Mouse (Mus musculus): ENCODE results near the gene F8. TPM values are rescaled to one million over a fixed set of nuclear protein-coding genes. Genes with fewer than 3 reads are reported as not detected.
"Not testable (repeated sequence)": the region's sequence is repeated elsewhere in the genome, so short reads cannot be mapped to it uniquely, and the experiment has no call there.

The F8 gene
- polyA plus RNA-seq, 1 experiment, result 0.46 TPM

- no peaks in the 10 kb centered on the region for H3K79me2 ChIP-seq (ENCODE audit: control insufficient read depth, insufficient read depth)
- H3K4me3 ChIP-seq (ENCODE audit: insufficient read depth, poor library complexity, severe bottlenecking), result no peak overlapping the region
- TF ChIP-seq CEBPB (IDR thresholded peaks at IDR 0.05; ENCODE audit: low read depth) (no peak), USF1 (IDR thresholded peaks at IDR 0.05; ENCODE audit: low read depth) (no peak), FOSL1 (IDR thresholded peaks at IDR 0.05; ENCODE audit: insufficient read depth, low read length, poor library complexity, severe bottlenecking) (no peak), MAX (IDR thresholded peaks at IDR 0.05) (no peak), CTCF (IDR thresholded peaks at IDR 0.05; ENCODE audit: control insufficient read depth, insufficient read depth, insufficient read length) (no peak), MYOG (IDR thresholded peaks at IDR 0.05; ENCODE audit: control insufficient read depth, extremely low read depth, insufficient read length) (no peak), MYOD1 (IDR thresholded peaks at IDR 0.05; ENCODE audit: control insufficient read depth, insufficient read length, low read depth) (no peak)
- no peaks in the 10 kb centered on the region for H3K79me3 ChIP-seq (ENCODE audit: low read depth)
- H3K36me3 ChIP-seq (ENCODE audit: control insufficient read depth, insufficient read depth), result no peaks in the 10 kb centered on the region
- H3ac ChIP-seq (ENCODE audit: control insufficient read depth, insufficient read length, low read depth), result no peak overlapping the region
- no peaks in the 10 kb centered on the region for H3K27me3 ChIP-seq (ENCODE audit: control insufficient read depth, insufficient read depth, insufficient read length)
Observed at GRCm38 (mm10) chrX:75323556-75323955, 58.9 kb downstream of the F8 start.

GRCm38 (mm10) chrX:75271676-75272075, 110.7 kb downstream of the F8 start:
- Histone ChIP-seq H3ac (ENCODE audit: control insufficient read depth, insufficient read length, low read depth) (no peak overlapping the region), H3K4me3 (ENCODE audit: insufficient read depth, poor library complexity, severe bottlenecking) (no peak overlapping the region), H3K36me3 (ENCODE audit: control insufficient read depth, insufficient read depth) (no peaks in the 10 kb centered on the region), H3K79me3 (ENCODE audit: low read depth) (no peaks in the 10 kb centered on the region), H3K79me2 (ENCODE audit: control insufficient read depth, insufficient read depth) (no peaks in the 10 kb centered on the region), H3K27me3 (ENCODE audit: control insufficient read depth, insufficient read depth, insufficient read length) (no peaks in the 10 kb centered on the region)
- no peak for TF ChIP-seq MYOD1 (IDR thresholded peaks at IDR 0.05; ENCODE audit: control insufficient read depth, insufficient read length, low read depth)
- TF ChIP-seq CEBPB (IDR thresholded peaks at IDR 0.05; ENCODE audit: low read depth), result no peak
- no peak for TF ChIP-seq FOSL1 (IDR thresholded peaks at IDR 0.05; ENCODE audit: insufficient read depth, low read length, poor library complexity, severe bottlenecking)

- not testable (repeated sequence) for H3ac ChIP-seq (ENCODE audit: control insufficient read depth, insufficient read length, low read depth); H3K36me3 ChIP-seq (ENCODE audit: control insufficient read depth, insufficient read depth); H3K79me2 ChIP-seq (ENCODE audit: control insufficient read depth, insufficient read depth); H3K79me3 ChIP-seq (ENCODE audit: low read depth); H3K4me3 ChIP-seq (ENCODE audit: insufficient read depth, poor library complexity, severe bottlenecking); H3K27me3 ChIP-seq (ENCODE audit: control insufficient read depth, insufficient read depth, insufficient read length)
Observed at GRCm38 (mm10) chrX:75233603-75234376, 148.6 kb downstream of the F8 start.

- no peaks in the 10 kb centered on the region for H3K79me2 ChIP-seq (ENCODE audit: control insufficient read depth, insufficient read depth)
- H3K27me3 ChIP-seq (ENCODE audit: control insufficient read depth, insufficient read depth, insufficient read length), result no peaks in the 10 kb centered on the region
- H3ac ChIP-seq (ENCODE audit: control insufficient read depth, insufficient read length, low read depth), result no peak overlapping the region
- no peaks in the 10 kb centered on the region for H3K79me3 ChIP-seq (ENCODE audit: low read depth)
- no peak for TF ChIP-seq CTCF (IDR thresholded peaks at IDR 0.05; ENCODE audit: control insufficient read depth, insufficient read depth, insufficient read length)
- TF ChIP-seq MAX (IDR thresholded peaks at IDR 0.05), result no peak
- TF ChIP-seq CEBPB (IDR thresholded peaks at IDR 0.05; ENCODE audit: low read depth), result no peak
- TF ChIP-seq MYOG (IDR thresholded peaks at IDR 0.05; ENCODE audit: control insufficient read depth, extremely low read depth, insufficient read length), result no peak
- no peak for TF ChIP-seq MYOD1 (IDR thresholded peaks at IDR 0.05; ENCODE audit: control insufficient read depth, insufficient read length, low read depth)
- TF ChIP-seq USF1 (IDR thresholded peaks at IDR 0.05; ENCODE audit: low read depth), result no peak
- TF ChIP-seq FOSL1 (IDR thresholded peaks at IDR 0.05; ENCODE audit: insufficient read depth, low read length, poor library complexity, severe bottlenecking), result no peak
- no peak overlapping the region for H3K4me3 ChIP-seq (ENCODE audit: insufficient read depth, poor library complexity, severe bottlenecking)
- H3K36me3 ChIP-seq (ENCODE audit: control insufficient read depth, insufficient read depth), result no peaks in the 10 kb centered on the region
Observed at GRCm38 (mm10) chrX:75231456-75231855, 151.0 kb downstream of the F8 start.

- TF ChIP-seq USF1 (IDR thresholded peaks at IDR 0.05; ENCODE audit: low read depth) (no peak), MYOG (IDR thresholded peaks at IDR 0.05; ENCODE audit: control insufficient read depth, extremely low read depth, insufficient read length) (no peak), MYOD1 (IDR thresholded peaks at IDR 0.05; ENCODE audit: control insufficient read depth, insufficient read length, low read depth) (no peak), MAX (IDR thresholded peaks at IDR 0.05) (no peak), CEBPB (IDR thresholded peaks at IDR 0.05; ENCODE audit: low read depth) (no peak), FOSL1 (IDR thresholded peaks at IDR 0.05; ENCODE audit: insufficient read depth, low read length, poor library complexity, severe bottlenecking) (no peak), CTCF (IDR thresholded peaks at IDR 0.05; ENCODE audit: control insufficient read depth, insufficient read depth, insufficient read length) (no peak)
- Histone ChIP-seq H3K27me3 (ENCODE audit: control insufficient read depth, insufficient read depth, insufficient read length) (no peaks in the 10 kb centered on the region), H3K79me2 (ENCODE audit: control insufficient read depth, insufficient read depth) (no peaks in the 10 kb centered on the region)
Observed at GRCm38 (mm10) chrX:75163670-75164069, 218.7 kb downstream of the F8 start, which contains the start of gene Smim9. TSS of gene Smim9 (minus strand) at chrX:75163770.

GRCm38 (mm10) chrX:75155576-75156243, 226.7 kb downstream of the F8 start:
- Histone ChIP-seq H3K36me3 (ENCODE audit: control insufficient read depth, insufficient read depth) (no peaks in the 10 kb centered on the region), H3ac (ENCODE audit: control insufficient read depth, insufficient read length, low read depth) (no peak overlapping the region), H3K27me3 (ENCODE audit: control insufficient read depth, insufficient read depth, insufficient read length) (no peaks in the 10 kb centered on the region), H3K79me3 (ENCODE audit: low read depth) (no peaks in the 10 kb centered on the region), H3K4me3 (ENCODE audit: insufficient read depth, poor library complexity, severe bottlenecking) (no peak overlapping the region), H3K79me2 (ENCODE audit: control insufficient read depth, insufficient read depth) (no peaks in the 10 kb centered on the region)
- TF ChIP-seq USF1 (IDR thresholded peaks at IDR 0.05; ENCODE audit: low read depth) (no peak), MYOD1 (IDR thresholded peaks at IDR 0.05; ENCODE audit: control insufficient read depth, insufficient read length, low read depth) (no peak), CEBPB (IDR thresholded peaks at IDR 0.05; ENCODE audit: low read depth) (no peak), FOSL1 (IDR thresholded peaks at IDR 0.05; ENCODE audit: insufficient read depth, low read length, poor library complexity, severe bottlenecking) (no peak), MYOG (IDR thresholded peaks at IDR 0.05; ENCODE audit: control insufficient read depth, extremely low read depth, insufficient read length) (no peak), MAX (IDR thresholded peaks at IDR 0.05) (no peak), CTCF (IDR thresholded peaks at IDR 0.05; ENCODE audit: control insufficient read depth, insufficient read depth, insufficient read length) (no peak)

More at GRCm38 (mm10) chrX:75163670-75164069, 218.7 kb downstream of the F8 start, which contains the start of gene Smim9:
- no peaks in the 10 kb centered on the region for H3K36me3 ChIP-seq (ENCODE audit: control insufficient read depth, insufficient read depth)
- H3K4me3 ChIP-seq (ENCODE audit: insufficient read depth, poor library complexity, severe bottlenecking), result no peak within 1 kb of the TSS
- no peak within 1 kb of the TSS for H3ac ChIP-seq (ENCODE audit: control insufficient read depth, insufficient read length, low read depth)
- no peaks in the 10 kb centered on the region for H3K79me3 ChIP-seq (ENCODE audit: low read depth)
